Mouse (Mus musculus) MEL-GATA-1-ER (cell line): ENCODE measurements around the gene Llgl1.

Experiments used
- DNase-seq: peaks from one replicate; pipeline ENCODE4 v3.0.0-alpha.2; 2012; ENCODE audit warnings: low read depth; ENCODE audit errors: extremely low read depth

The Llgl1 gene

DNA sequence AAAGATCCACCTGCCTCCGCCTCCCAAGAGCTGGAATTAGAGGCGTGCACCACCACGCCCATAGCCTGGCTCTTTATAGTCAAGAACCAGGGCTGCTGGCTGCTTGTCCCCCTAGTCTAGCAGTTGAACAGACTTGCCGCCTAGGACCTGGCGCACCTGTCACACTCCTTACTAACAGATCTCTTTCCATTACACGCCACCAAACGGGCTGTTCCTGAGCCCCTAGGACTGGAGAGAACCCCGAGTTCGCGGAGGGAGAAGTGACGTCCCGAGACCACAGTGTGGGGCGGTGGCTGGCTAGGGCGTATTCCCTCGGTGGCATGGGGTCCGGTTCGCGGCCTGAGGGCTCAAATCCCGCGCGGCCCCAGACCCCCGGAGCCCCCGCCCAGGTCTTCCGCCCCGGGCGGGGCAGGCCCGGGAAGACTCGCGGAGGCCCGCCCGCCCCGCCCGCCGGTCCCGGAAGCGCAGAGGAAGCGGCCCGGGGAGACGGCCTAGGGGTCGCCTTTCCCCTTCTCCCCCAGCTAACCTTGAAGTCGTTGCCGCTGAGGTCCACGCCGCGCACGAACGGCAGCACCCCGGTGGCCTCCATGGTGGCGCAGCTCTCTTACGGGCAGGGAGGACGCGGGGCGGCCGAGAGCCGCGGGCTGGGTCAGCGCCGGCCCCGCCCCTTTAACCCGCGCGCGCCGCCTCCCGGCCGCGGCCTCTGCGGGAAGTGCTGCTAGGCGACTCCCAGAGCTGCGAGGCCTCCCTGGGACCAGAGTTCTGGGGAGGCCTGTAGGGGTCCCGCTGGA is 27.3 kb downstream of the Llgl1 start, which contains the start of gene Flii:
Gene Flii, minus strand, starts transcription at position 663 of the 791 bp plus-strand sequence.
- DNase-seq: peak; percentile 31

DNA sequence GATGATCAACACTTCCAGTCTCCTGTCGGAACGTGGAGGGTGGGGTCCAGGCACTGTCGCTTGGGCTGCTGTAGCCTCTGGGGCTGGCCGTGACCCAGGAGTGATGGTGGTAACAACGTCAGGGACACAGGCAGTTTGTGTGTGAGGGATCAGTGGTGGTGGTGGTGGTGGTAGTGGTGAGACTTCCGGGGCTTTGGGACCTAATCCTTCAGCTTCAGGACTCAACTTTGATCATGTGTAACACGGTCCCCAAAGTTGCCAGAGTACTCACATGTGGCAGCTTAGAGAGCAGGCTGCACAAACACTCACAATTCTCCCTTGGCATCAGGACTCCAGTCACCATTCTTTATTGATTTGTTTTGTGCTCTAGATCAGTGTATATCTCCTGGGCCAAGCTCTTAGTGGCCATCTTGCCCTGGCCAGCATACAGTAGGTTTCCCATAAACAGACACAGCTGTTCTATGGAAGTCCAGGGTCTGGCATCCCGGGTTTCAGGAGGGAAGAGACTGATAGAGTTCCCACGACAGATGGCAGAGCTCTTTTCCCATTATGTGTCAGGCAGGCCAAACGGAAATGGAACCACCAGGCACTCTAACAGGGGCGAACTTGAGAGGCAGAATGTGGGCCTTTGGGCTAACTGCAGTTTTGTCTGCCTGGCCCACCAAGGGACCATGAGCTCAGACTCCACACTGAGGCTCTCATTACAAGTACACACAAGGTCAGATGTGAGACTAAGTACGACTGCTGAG is 28.0 kb downstream of the Llgl1 start:
- peak; percentile 33 for DNase-seq

DNA sequence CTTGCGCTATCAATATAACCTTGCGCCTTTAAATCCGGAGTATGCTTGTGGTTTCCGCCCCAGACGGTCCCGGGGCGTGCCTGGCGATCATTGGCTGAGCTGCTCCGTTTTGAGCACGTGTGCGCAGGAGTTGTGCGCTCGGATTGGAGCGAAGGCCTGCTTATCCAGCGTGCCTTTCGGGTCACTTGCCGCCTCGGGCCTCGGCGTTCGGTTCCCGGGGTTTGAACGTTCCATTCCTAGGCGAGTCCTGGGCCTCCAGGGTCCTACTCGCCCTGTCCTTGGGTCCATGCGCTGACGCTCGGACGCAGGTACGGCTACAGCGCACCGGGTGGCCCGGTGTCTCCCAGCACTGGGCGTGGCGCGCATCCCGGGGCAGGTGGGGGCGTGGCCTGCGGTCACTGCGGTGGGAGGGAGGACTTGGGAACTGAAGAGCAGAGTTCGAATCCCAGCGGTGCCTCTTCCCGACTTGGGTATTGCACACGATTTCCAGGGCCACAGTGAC is 28.8 kb downstream of the Llgl1 start, which contains the start of gene Mief2:
Gene Mief2, plus strand, starts transcription at position 139 of the 502 bp plus-strand sequence.
- peak; percentile 93 for DNase-seq

DNA sequence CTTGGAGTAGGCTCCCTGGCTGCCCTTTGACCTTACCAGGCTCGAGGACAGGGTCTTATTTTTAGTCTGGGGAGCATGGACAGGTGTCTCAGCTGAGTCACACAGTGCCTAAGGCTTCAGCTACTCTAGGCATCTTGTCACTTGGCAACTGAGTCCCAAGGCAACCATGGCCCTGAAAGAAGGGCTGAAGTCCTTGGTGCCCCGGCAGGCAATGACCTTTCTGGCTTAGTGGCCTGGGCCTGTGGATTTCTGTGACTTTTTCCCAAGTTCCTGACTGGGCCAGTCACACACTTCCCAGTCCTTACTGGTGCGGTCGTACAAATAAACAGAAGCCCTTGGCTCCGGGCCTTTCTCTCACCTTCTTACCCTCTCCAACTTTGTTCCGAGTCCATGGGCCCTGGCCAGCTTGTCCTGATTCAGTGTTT is 29.7 kb downstream of the Llgl1 start:
- DNase-seq: no peak

DNA sequence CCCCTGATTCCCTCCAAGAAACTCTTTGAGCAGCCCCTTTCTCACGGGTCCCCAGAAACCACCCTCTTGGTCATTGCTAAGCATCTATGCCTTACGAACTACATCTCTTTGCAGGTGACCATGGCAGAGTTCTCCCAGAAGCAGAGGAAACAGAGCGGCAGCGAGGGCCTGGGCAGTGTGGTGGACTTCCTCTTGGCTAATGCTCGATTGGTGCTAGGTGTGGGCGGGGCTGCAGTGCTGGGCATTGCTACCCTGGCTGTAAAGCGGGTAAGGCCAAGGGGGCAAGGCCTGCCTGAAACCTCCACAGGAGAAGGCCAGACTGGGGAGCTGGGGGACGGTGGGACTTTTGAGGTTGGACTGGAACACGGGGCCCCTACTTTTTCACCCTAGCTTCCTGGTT is 30.6 kb downstream of the Llgl1 start:
- DNase-seq: no peak

DNA sequence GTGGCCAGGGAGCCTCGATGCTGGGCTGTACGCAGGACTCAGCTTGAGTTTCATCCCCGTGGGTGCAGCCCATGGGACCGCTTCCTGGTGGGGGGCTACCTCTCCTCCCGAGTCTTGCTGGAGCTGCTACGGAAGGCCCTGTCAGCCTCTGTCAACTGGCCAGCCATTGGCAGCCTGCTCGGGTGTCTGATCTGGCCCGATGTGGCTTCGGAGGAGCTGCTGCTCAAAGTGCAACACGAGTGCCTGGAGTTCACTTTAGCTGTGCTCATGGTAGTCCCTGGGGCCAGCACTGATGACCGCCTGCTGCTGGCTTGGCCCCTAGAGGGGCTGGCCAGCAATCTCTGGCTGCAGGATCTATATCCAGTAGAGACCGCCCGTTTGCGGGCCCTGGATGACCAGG is 31.7 kb downstream of the Llgl1 start:
- no peak for DNase-seq

DNA sequence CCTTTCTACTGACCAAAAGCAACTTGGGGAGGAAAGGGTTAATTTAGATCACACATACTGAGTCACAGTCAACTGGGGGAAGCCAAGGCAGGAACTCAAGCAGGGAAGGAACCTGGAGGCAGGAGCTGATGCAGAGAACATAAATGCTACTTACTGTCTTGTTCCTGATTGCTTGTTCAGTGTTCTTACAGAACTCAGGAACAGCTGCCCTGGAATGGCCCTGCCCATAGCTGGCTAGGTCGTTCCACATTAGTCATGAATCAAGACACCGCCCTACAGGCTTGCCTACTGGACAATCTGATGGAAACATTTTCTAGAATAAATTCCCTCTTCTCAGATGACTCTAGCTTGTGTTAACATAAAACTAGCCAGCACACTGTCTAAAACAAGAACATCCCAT is 34.7 kb downstream of the Llgl1 start:
- DNase-seq: no peak

DNA sequence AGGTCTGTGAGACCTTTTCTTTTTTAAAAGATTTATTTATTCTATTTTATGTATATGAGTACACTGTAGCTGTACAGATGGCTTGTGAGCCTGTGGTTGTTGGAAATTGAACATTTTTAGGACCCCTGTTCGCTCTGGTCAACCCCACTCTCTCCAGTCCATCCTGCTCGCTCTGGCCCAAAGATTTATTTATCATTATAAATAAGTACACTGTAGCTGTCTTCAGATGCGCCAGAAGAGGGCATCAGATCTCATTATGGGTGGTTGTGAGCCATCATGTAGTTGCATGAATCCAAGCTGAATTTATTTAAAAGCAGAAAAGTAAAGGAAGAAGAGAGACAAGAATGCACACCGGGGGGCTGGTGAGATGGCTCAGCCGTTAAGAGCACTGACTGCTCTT is 35.7 kb downstream of the Llgl1 start:
- DNase-seq: no peak

DNA sequence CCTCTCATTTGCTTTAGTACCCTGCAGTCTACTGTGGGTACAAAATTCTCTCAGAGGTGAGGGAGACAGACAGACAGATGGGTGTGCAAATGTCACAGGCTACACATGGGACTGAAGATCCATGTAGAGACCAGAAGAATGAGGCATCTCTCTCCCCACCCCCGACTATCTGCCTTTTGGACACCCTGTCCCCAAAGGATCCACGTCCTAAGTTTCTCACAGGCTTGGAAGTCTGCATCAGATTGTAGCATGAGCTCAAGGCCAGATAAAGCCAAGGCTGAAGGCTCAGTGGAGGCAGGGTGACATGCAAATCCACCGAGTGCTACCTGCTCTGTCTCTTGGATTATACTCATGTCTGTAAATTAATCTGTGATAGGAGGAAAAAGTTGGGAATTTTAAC is 37.0 kb downstream of the Llgl1 start:
- no peak for DNase-seq

DNA sequence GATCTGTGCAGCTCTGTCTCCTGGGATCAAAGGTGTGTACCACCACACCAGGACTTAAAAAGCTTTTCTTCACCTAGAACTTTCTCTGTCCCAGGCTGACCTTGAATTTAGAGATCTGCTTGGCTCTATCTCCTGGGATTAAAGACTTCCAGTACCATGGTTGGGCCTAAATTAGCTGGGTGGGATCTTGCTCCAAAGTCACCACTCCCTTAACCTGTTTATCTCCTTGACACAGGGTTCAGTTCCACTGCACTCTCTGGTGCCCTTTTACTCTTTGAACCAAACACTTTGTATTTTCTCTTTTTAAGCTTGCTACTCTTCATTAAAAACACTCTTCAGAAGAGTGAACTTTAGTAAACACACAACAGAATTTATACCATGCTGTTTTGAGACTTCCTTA is 37.9 kb downstream of the Llgl1 start:
- no peak for DNase-seq

DNA sequence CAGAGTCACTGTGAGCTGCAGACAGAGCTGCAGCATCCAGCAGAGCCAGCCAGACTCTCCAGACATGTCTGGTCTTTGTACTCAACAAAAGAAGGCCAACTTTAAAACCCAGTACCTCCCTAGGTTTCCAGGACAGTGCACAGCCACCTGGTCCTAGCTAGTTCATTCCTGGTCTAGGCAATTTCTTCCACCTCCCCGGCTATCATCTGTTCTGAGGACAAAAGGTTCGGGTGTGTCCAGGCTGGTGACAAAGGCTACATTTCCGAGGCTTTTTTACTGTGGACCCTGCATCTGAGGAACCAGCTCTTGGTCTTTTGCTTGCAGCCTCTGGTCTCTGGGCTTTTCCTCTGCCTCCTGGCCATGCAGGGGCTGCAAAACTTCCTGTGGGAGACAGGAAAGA is 40.8 kb downstream of the Llgl1 start:
- no peak for DNase-seq

DNA sequence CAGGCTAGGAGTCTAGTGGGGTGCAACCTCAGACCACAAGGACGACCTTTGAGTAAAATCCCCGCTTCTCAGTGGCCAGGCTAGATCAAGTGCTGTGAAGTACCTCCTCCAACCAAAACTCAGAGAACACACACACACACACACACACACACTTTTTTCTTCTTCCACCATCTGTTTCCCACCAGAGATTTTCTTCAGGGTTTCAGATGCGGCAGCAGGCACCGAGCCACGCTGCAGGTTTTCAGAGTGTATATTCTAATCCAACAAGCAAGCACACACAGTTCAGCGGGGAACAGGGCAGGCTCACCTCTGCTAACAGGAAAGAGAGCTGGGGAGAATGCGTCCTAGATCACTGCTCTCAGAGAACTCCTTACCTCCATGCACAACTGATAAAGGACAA is 56.0 kb downstream of the Llgl1 start:
- no peak for DNase-seq

DNA sequence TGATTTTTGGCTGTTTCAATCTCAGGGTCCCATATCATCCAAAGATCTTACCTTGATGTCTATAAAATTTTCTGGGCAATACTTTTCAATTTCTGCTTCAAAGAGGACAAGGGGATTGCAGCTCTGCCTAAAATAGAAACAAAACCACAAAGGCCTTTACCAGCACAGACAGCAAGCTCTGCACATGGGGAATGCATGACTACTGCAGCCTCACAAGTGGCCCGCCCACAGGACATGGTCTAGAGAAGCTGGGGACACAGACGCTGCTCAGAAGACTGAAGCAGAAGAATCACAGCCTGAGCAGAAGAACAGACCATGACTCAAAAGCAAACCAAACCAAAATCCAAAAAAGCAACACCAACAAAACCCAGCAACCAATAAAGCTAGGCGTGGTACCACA is 62.2 kb downstream of the Llgl1 start:
- no peak for DNase-seq
